Mouse (Mus musculus) T-helper 1 cell (primary cell): ENCODE data around the gene Serpina10.
"Not testable (repeated sequence)": the region's sequence is repeated elsewhere in the genome, so short reads cannot be mapped to it uniquely, and the experiment has no call there.

ENCODE experiments used
- in situ Hi-C: fragments of 300-600 bp; cut with MboI, MseI; formaldehyde crosslinking; loops from one replicate; pipeline ENCODE4 v1.15.1; 2025; ENCODE audit warnings: high pct_unique_total_duplicates

Serpina10 gene

DNA sequence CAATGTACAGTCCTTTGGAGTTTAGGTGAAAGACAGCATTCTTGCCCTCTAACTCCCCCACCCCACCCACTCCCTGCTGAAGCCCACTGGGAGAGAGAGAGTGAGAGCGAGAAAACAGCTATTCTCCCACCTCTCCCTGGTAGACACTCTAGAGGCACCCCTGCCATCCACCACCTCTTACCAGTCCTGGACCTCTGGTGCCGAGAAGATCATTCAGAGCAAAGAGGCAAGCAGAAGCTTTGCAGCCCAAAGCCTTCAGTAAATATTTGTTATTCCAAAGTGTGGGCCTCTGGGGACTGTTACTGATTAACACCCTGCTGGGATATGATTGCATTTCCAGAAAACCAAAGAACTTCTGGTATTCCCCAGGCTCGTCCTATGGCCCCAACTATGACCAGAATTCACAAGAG lies at the start of gene Serpina10:
TSS of gene Serpina10 (minus strand) at position 242 of the 410 bp plus-strand sequence.
- in situ Hi-C loops = no loop called here

- in situ Hi-C loops = not testable (repeated sequence)
Observed at GRCm38 (mm10) chr12:103679853-103680252, 48.6 kb upstream of the Serpina10 start.

DNA sequence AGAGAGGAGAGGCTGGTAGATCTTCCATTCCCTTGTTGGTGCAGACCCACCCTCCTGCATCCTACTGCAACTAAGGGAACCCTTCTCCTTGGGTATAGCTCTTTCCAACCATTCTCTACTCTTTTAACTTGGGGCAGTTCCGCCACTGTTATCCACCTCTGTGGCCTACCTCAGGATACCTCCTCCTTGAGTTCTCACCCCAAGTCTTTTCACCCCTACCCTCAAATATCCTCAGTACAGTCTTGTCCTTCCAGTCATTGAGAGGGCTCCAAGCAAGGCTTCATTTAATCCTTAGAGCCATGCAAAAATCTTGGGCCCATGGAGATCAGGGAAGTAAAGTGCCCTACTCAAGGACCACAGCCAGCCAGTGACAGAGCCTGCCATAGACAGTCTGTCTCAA lies 44.8 kb upstream of the Serpina10 start, which contains the start of gene Serpina16:
TSS of gene Serpina16 (minus strand) at position 101 of the 400 bp plus-strand sequence.
- in situ Hi-C loops = no loop called here

DNA sequence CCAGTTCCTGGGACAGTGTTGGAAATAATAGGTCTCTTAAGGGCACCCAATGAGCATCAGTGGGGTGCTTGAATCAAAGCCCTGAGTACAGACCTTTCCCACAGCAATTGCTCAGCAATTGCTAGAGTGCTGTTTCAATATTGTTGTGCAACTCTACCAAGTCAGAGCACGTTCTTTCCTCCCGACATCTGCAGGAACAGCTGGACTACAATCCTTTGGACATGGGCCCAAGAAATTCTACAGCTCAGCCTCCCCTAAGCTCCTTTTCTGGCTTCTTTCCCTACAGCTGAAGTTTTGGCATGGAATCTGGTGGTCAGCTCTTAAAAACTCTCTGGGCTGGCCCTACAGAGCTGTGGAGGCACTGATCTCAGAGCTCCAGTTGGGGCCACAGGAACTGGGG lies 41.9 kb upstream of the Serpina10 start:
- in situ Hi-C loops = no loop called here

- in situ Hi-C loops = no loop called here
Observed at GRCm38 (mm10) chr12:103671483-103671882, 40.2 kb upstream of the Serpina10 start.

- in situ Hi-C loops = no loop called here
Observed at GRCm38 (mm10) chr12:103670964-103671363, 39.7 kb upstream of the Serpina10 start.

DNA sequence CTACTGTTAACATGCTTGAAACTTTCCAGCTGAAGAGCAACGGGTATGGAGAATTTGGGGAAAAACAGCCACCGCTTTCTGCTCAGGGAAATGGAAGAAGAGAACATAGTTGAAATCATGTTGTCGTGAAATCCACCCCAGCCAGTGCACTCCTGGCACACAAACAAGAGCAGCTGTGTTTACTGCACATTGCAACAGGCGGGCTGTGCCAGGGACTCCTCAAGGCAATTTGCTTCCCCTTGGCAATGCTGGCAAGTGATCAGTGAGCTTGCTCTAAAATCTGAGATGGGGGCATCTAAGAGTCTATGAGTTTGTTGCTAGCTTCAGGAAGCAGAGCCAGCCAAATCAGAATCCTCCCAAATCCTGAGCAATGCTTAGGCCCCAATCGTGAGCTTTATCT lies 39.1 kb upstream of the Serpina10 start:
- in situ Hi-C loops = no loop called here

- in situ Hi-C loops = no loop called here
Observed at GRCm38 (mm10) chr12:103665286-103665685, 34.0 kb upstream of the Serpina10 start.

- in situ Hi-C loops = not testable (repeated sequence)
Observed at GRCm38 (mm10) chr12:103662053-103662452, 30.8 kb upstream of the Serpina10 start.

DNA sequence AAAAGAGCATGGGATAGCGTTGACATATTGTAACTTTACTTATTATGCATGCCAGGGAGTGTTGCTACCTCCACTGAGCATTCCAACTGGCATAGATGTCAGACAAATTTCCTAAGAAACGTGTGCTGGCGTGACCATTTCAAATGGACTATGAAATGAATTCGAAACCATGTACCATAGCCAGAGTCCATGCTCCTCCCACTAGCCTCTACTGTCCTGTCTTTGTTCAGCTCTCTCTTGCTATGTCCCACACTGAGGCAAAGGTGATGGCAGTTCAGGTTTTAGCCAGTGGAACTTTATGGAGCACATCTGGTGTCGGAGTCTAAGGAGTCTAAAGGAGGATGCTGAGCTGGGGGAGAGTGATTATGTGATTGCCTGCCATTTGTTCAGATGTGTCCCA lies 28.8 kb upstream of the Serpina10 start:
- in situ Hi-C loops = no loop called here

- in situ Hi-C loops = no loop called here
Observed at GRCm38 (mm10) chr12:103659171-103659570, 27.9 kb upstream of the Serpina10 start.

DNA sequence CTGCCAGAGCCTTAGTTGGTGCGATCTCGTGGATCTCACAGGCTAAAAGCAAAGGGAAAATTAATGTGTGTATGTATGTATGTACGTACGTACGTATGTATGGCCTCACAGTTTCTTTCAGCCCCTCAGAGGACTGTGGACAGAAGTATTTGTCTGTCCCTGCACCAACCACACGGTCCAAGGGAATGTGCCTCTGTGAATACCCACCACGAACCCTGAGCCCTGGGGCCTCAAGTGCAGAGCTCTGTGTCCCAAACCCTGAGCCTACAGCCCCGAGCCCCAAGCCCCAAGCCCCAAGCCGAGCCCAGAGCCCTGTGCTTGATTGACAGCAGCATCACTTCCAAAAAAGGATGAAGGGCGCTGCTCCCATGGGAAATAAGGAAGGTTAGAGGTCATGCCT lies 26.7 kb upstream of the Serpina10 start:
- in situ Hi-C loops = no loop called here

GRCm38 (mm10) chr12:103656848-103657626 lies 25.8 kb upstream of the Serpina10 start, which contains the start of gene Serpina6:
Gene Serpina6 (minus strand): TSS chr12:103657212.
- in situ Hi-C loops = no loop called here

DNA sequence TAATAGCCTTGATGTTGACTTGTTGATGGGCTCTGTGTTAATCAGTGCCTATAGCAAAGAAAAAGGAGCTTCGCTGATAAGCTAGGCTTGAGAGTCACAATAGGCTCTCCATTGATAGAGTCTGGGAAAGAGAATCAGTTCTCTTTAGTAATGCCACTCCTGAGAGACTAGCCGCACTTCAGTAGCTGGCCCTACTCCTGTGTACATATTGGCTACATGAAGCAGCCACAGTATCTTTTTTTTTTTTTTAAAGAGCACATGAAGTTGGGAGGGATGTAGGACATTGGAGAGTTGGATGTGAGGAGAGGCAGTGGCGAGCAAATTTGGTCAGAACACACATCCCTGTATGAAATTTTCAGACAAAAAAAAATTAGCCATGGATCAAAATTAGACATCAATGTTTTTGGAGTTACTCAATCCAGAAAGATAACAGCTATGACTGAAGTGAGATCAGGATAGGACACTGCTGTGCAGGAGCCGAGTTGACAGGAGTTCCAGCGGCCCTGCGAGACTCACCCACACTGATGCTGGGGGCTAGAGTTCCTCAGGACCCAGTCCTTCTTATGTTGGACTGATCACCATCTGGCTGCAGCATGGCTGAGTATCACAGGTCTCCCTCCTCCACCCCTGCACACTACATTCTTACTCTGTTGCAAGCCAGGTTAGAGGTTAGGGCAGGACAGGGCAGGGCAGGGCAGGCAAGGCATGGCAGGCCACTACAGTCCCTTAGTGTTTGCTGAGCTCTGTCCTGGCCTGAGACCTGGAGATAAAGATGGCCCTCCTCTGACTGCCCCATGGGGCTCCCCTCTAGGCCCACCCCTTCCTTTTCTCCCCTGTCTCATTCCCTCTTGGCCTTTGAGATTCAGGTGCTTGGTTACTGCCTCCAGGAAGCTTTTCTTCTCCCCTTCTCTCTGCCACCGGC lies 24.1 kb upstream of the Serpina10 start:
- in situ Hi-C loops = no loop called here

DNA sequence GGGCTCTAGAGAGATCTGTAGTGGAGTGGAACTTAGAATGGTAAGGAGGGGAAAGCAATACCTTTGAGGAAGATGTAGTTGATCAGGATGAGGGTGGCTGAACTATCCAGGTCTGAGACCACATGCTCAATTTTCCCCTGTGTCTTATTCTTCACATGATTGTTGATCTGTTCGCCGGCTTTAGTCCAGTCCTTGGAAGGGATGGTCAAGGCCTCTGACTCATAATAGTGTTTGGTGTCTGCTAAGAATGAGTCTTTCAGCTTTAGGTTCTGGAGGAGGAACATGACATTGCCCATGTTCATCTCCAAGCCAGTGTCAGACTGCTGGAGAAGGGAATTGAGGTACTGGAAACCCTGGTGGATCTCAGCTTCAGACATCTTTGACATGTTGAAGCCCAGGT lies 22.6 kb upstream of the Serpina10 start:
- in situ Hi-C loops = no loop called here

DNA sequence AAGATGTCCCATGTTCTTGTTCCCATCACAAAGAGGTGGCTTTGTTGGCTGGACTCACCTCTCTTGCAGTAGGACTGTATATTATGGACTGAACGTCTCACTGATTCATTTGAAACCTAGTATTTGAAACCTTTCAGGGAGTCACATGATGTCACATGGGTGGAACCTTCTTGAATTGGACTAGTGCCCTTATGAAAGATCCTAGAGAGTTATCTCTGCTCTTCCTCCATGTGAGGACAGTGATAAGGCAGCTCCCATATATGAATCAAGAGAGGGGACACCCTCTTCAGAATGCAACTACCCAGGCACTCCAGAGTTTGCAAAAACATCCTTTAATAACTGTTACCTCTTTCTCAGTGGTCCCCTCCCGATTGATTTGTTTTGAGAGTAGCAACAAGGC lies 15.1 kb upstream of the Serpina10 start:
- in situ Hi-C loops = no loop called here

- in situ Hi-C loops = no loop called here
Observed at GRCm38 (mm10) chr12:103644601-103645000, 13.4 kb upstream of the Serpina10 start.

DNA sequence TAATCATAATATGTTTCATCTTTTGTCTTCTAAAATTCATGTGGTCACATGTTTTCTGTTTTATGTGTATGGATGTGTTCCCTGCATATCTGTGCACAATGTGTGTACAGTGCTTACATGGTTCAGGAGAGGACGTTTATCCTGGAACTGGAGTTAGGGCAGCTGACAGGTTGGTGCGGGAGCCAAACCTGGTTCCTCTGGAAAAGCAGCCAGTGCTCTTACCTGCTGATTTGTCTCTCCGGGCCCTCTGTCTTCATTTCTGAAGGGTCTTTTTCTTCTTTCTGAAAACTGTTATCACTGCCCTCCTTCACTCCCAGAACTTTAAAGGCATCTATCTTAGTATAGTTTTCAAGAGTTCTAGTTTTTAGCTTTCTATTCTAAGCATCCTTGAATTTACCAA lies 12.6 kb upstream of the Serpina10 start:
- in situ Hi-C loops = no loop called here

DNA sequence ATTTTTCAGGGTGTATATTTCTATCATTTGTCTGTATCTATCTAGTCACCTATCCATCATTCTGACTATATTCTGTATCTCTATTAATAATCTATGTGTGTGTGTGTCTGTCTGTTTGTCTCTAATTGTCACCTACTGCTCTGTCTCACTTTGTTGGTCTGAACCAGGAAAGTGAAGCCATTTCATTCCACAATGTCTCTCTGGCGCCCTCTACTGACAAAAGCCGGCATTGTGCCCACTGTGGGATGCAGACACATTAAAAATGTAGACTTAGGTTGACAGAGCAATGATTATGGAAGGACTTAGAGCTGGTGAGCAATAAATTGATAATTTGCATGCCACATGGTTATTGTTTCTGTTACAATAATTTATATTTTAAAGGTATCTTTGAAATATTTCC lies 12.1 kb upstream of the Serpina10 start:
- in situ Hi-C loops = no loop called here

DNA sequence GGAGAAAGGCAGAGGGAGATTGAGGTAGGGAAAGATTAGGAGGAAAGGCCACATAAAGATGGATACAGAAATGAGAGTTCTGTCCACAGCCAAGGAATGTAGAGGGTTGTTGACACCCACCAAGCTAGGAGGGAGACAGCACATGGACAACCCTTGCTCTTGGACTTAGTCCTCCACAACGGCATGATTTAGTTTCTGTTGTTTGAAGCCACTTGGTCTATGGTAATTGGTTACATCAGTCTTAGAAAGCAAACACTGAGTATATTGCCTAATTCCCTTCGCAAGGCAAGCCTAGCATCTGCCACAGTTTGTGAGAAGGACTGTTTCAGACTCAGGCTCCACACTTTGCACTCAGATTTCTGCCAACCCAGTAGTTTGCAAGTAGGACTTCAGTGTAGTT lies 4.6 kb upstream of the Serpina10 start:
- in situ Hi-C loops = loop anchor here (5.0 kb wide), 1 partner anchor 74 kb away; no protein-coding TSS in a partner anchor

DNA sequence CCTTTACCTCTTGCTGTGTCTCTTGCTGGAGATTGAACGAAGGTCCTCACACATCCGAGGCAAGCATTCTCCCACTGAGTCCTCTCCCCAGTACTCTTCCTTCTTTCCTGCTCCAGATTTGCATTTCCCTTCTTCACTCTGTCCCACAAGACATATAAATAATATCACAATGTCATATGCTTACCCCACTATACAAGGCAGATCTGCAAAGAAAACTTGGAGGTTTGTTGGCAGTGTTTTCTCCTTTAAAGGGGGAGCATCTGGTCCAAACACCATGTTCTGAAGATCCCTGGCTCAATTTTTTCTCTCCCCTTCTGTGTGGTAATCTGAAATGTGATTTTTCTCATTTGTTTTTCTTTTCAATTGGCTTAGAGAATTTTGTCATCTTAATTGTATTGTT lies 3.2 kb upstream of the Serpina10 start:
- in situ Hi-C loops = no loop called here

GRCm38 (mm10) chr12:103616860-103617261 lies 14.4 kb downstream of the Serpina10 start:
- in situ Hi-C loops = no loop called here
